Mouse (Mus musculus): ENCODE measurements around the gene Gba. TPM values are rescaled to one million over a fixed set of nuclear protein-coding genes. Genes with fewer than 3 reads are reported as not detected.
"Not testable (repeated sequence)": the region's sequence is repeated elsewhere in the genome, so short reads cannot be mapped to it uniquely, and the experiment has no call there.

The Gba gene
- 53.5 and 53.7 TPM in 2 replicates for polyA plus RNA-seq (2015; fragmentation: Nextera tagmentation; extraction: Ambion mirVana)

DNA sequence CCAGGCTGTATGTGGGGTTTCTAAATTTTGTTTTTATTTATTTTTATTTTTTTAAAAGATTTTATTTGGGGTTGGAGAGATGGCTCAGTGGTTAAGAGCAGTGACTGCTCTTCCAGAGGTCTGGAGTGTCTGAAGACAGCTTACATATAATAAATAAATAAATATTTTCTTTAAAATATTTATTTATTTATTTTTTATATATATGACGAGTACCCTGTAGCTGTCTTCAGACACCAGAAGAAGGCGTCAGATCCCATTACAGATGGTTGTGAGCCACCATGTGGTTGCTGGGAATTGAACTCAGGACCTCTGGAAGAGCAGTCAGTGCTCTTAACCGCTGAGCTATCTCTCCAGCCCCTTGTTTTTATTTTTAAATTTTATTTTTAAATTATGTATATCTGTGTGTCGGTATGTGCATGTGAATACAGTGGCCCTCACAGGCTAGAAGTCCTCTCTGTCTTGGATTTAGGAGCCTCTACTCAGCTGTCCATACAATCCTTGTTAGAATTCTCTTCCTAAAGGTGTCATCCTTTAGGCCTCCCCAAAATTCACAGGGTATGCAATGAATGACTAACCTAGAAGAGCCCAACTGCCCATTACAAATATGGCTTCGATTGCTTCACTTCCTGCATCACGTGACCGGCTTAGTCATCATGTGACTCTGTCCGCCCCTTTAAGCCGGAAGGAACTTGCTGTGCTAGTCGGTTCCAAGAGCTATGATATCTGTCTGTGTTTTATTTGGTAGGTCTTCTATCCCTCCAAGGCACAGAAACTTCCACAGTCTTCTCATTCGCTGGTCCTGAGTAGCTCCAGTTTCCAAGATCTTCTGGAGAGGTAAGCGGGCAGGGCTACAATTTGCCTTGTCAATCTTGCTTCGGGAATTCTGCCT lies at the start of gene Gba:
Gene Gba (plus strand): TSS at position 676 of the 889 bp plus-strand sequence.
- peak within 1 kb of the TSS; percentile 68 for H3K4me2 ChIP-seq (replicated peaks)
- H3K36me3 ChIP-seq, result peaks cover 18% of the 10 kb centered on the region
- H3K27me3 ChIP-seq (replicated peaks), result no peaks in the 10 kb centered on the region
- no peaks in the 10 kb centered on the region for H3K9me3 ChIP-seq
- peak; percentile 92 for ATAC-seq
- H3K4me3 ChIP-seq (replicated peaks), result peak within 1 kb of the TSS; percentile 48
- H3K27ac ChIP-seq, result no peak within 1 kb of the TSS
- 25% methylated on average over 13 of the region's 13 CpGs for WGBS
- peak within 1 kb of the TSS; percentile 39 for H3K9ac ChIP-seq
- H3K4me1 ChIP-seq (replicated peaks), result peaks cover 4% of the 10 kb centered on the region

DNA sequence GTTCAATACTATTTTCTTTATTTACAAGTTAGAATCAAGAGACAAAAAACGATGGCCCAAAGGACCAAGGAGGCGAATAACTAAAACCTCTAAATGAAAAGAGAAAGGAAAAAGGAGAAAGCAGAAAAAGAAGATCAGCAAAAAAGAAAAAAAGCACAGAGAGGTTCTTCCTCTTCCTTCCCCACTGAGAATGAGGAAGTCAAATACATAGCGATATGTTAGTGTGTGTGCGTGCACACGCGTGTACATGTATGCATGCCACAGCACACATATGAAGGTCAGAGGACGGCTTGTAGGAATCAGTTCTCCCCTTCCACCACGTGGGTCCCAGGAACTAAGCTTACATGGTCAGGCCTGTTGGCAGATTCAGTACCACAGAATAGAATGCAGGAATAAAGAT lies 45.8 kb upstream of the Gba start:
- Histone ChIP-seq H3K4me3 (replicated peaks) (no peak overlapping the region), H3K27me3 (replicated peaks) (no peaks in the 10 kb centered on the region), H3K9ac (no peak overlapping the region), H3K9me3 (no peaks in the 10 kb centered on the region), H3K4me2 (replicated peaks) (no peak overlapping the region), H3K36me3 (no peaks in the 10 kb centered on the region), H3K4me1 (replicated peaks) (peaks cover 15% of the 10 kb centered on the region), H3K27ac (no peak overlapping the region)
- WGBS, result 85% methylated on average over 8 of the region's 8 CpGs
- ATAC-seq, result no peak

DNA sequence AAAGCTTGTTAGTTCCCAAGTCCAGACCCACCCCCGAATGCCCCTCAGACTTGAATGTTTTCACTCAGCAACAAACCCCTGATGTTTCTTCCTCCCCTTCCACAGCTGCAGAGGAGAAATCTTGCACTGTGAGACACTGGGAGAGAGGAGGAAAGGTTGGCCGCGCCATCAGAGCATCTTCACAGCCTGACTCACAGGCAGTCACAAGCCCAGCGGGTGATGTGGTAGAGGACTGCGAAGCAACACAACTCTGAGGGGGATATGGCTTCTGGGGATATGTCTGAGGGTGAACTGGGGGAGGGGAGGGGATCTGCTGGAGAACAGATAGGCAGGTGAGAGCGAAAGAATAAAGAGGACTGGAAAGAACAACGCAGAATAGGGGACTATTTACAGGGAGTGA lies 44.1 kb upstream of the Gba start:
- Histone ChIP-seq H3K4me2 (replicated peaks) (peak overlapping the region; percentile 100), H3K9me3 (no peaks in the 10 kb centered on the region), H3K27me3 (replicated peaks) (no peaks in the 10 kb centered on the region), H3K27ac (no peak overlapping the region), H3K36me3 (no peaks in the 10 kb centered on the region), H3K4me3 (replicated peaks) (no peak overlapping the region), H3K9ac (no peak overlapping the region), H3K4me1 (replicated peaks) (peaks cover 15% of the 10 kb centered on the region)
- 23% methylated on average over 7 of the region's 7 CpGs for WGBS
- no peak for ATAC-seq

DNA sequence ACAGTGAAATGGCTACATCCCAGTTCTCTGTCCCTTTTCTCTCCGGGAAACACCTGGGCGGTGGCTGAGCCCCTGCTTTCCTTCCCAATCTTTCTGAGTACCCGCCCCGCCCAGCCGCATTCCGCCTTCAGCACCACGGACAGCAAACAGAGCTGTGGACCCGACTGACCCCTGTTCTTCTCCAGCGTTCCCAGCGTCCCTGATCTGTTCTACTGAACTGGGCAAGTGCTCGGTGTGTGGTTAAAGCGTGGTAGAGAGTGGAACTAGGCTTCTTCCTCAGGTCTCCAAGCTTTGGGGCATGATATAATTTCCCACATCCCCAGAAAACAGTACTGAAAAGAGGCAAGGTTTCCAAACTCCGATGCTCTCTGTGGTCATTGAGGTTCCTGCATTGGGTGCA lies 43.5 kb upstream of the Gba start:
- peak; percentile 39 for ATAC-seq
- Histone ChIP-seq H3K27ac (no peak overlapping the region), H3K9me3 (no peaks in the 10 kb centered on the region), H3K9ac (no peak overlapping the region), H3K36me3 (no peaks in the 10 kb centered on the region), H3K4me3 (replicated peaks) (peak overlapping the region; percentile 63), H3K4me1 (replicated peaks) (peaks cover 20% of the 10 kb centered on the region), H3K4me2 (replicated peaks) (peak overlapping the region; percentile 100), H3K27me3 (replicated peaks) (no peaks in the 10 kb centered on the region)
- WGBS, result 2% methylated on average over 13 of the region's 13 CpGs

DNA sequence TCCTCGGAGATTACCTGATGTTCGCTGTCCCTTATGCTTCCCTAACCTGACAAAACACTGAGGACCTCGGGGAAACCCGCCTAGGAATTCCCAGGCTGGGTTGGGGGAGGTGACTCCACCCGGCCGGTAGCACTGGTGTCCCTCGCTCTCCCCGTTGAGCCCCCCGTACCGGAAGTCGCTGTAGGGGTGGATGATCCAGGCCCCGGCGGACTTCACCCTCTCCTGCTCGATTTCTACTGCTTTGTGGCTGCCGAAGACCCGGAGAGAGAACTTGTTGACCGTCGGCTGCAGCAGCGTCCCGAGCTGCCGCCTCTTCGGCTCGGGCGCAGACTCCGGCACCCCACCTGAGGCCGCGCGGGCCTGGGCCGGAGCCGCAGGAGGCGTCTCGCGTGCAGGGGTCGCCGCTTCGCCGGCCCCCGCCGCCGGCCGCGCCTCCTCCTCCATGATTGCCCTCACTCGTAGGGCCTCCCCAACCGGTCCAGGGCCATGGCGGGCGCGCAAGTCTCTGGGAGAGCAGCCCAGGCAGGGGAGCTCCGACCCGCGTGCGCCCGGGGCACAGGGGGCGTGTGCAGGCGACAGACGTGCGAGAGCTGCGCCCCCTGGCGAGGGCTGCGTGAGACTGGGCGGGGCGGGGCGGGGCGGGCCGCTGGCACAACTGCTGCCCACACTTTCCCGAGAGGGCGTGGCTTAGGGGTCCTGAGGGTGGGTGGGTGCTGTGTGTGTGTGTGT lies 42.9 kb upstream of the Gba start, which contains the start of gene Hcn3:
Gene Hcn3 (minus strand): TSS at position 581 of the 729 bp plus-strand sequence.
- WGBS, result under 1% methylated on average over 66 of the region's 66 CpGs
- Histone ChIP-seq H3K4me1 (replicated peaks) (peaks cover 20% of the 10 kb centered on the region), H3K9me3 (no peaks in the 10 kb centered on the region), H3K36me3 (no peaks in the 10 kb centered on the region), H3K27me3 (replicated peaks) (no peaks in the 10 kb centered on the region), H3K4me2 (replicated peaks) (peak within 1 kb of the TSS; percentile 100), H3K27ac (no peak within 1 kb of the TSS), H3K9ac (peak within 1 kb of the TSS; percentile 47), H3K4me3 (replicated peaks) (peak within 1 kb of the TSS; percentile 63)
- peak; percentile 72 for ATAC-seq

DNA sequence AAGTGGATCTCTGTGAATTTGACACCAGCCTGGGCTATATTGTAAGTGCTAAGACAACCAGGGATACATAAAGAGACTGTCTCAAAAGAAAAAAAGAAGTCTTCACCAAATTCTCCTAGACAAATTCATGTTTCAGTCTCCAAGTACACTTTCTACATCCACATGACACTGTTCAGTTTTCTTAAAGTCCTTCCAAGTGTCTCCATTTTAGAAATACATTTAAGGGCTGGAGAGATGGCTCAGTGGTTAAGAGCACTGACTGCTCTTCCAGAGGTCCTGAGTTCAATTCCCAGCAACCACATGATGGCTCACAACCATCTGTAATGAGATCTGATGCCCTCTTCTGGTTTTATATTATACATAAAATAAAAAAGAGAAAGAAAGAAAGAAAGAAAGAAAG lies 41.5 kb upstream of the Gba start:
- not testable (repeated sequence) for ATAC-seq; H3K27ac ChIP-seq; H3K36me3 ChIP-seq; H3K4me2 ChIP-seq (replicated peaks); H3K27me3 ChIP-seq (replicated peaks); H3K4me3 ChIP-seq (replicated peaks); H3K9ac ChIP-seq; H3K9me3 ChIP-seq
- H3K4me1 ChIP-seq (replicated peaks), result peaks cover 28% of the 10 kb centered on the region

DNA sequence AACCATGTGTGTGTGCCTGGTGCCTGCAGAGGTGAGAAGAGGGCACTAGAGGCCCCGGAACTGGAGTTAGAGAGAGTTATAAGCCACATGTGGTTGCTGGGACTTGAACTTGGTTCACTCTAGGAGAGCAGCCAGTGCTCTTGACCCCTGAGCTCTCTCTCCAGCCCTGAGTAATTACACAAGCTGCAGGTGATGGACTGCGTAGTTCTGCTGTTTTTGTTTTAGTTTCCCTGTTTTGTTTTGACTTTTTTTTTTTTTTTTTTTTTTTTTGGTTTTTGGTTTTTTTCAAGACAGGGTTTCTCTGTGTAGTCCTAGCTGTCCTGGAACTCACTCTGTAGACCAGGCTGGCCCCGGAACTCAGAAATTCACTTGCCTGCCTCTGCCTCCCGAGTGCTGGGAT lies 40.9 kb upstream of the Gba start:
- Histone ChIP-seq H3K4me1 (replicated peaks) (peaks cover 31% of the 10 kb centered on the region), H3K4me2 (replicated peaks) (no peak overlapping the region), H3K27ac (no peak overlapping the region), H3K27me3 (replicated peaks) (no peaks in the 10 kb centered on the region), H3K9ac (no peak overlapping the region), H3K36me3 (no peaks in the 10 kb centered on the region), H3K4me3 (replicated peaks) (no peak overlapping the region), H3K9me3 (no peaks in the 10 kb centered on the region)
- 78% methylated on average over 4 of the region's 4 CpGs for WGBS
- ATAC-seq, result no peak

DNA sequence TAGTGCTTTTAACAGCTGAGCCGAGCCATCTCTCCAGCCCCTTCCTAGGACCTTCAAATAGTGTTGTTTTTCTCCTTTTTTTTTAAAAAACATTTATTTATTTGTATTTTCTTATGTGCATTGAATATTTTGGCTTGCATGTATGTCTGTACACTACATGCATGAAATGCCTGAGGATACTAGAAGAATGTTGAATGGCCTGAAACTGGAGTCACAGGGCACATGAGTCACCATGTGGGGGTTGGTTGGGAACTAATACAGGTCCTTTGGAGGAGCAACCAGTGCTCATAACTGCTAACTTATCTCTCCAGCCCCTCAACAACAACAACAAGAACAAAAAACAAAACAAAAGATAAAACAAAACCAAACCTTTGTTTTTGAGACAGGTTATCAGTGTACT lies 39.6 kb upstream of the Gba start:
- H3K27me3 ChIP-seq (replicated peaks), result no peaks in the 10 kb centered on the region
- H3K27ac ChIP-seq, result no peak overlapping the region
- H3K9me3 ChIP-seq, result no peaks in the 10 kb centered on the region
- H3K4me3 ChIP-seq (replicated peaks), result no peak overlapping the region
- peaks cover 5% of the 10 kb centered on the region; the same call in 1 of the 2 replicates for H3K36me3 ChIP-seq
- no peak overlapping the region for H3K4me2 ChIP-seq (replicated peaks)
- WGBS, result 87% methylated on average over 1 of the region's 1 CpGs
- no peak for ATAC-seq
- no peak overlapping the region for H3K9ac ChIP-seq
- H3K4me1 ChIP-seq (replicated peaks), result peaks cover 31% of the 10 kb centered on the region

DNA sequence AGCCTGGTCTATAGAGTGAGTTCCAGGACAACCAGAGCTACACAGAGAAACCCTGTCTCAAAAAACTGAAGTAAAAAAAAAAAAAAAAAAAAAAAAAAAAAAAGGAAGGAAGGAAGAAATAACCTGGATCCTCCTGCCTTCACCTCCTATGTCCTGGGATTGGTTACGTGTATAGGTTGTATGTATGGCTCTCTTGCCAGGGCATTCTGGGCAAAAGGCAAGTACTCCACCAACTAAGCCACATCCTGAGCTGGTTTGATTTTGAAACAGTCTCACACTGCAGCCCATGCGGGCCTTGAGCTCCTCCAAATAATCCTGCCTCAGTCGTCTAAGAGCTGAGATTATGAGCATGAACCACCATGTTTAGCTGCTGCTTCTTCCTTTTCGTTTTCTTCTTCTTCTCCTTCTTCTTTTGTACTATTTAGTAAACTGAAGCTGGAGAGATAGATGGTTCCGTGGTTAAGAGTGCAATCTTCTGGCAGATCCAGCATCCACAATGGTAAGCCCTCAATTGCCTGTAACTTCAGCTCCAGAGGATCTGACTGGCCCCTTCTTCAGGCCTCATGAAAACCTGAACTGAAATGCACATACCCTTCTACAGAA lies 39.0 kb upstream of the Gba start:
- ATAC-seq, result no peak
- Histone ChIP-seq H3K27me3 (replicated peaks) (no peaks in the 10 kb centered on the region), H3K4me1 (replicated peaks) (peaks cover 29% of the 10 kb centered on the region), H3K4me3 (replicated peaks) (peak overlapping the region; percentile 91; the same call in 1 of the 2 replicates), H3K9me3 (no peaks in the 10 kb centered on the region), H3K27ac (0 out of 2 replicates have a peak overlapping the region, but pooled peaks have one; percentile 97), H3K9ac (peak overlapping the region; percentile 98; the same call in 1 of the 2 replicates), H3K36me3 (peaks cover 11% of the 10 kb centered on the region), H3K4me2 (replicated peaks) (peak overlapping the region; percentile 69)
- 71% methylated on average over 5 of the region's 5 CpGs for WGBS

DNA sequence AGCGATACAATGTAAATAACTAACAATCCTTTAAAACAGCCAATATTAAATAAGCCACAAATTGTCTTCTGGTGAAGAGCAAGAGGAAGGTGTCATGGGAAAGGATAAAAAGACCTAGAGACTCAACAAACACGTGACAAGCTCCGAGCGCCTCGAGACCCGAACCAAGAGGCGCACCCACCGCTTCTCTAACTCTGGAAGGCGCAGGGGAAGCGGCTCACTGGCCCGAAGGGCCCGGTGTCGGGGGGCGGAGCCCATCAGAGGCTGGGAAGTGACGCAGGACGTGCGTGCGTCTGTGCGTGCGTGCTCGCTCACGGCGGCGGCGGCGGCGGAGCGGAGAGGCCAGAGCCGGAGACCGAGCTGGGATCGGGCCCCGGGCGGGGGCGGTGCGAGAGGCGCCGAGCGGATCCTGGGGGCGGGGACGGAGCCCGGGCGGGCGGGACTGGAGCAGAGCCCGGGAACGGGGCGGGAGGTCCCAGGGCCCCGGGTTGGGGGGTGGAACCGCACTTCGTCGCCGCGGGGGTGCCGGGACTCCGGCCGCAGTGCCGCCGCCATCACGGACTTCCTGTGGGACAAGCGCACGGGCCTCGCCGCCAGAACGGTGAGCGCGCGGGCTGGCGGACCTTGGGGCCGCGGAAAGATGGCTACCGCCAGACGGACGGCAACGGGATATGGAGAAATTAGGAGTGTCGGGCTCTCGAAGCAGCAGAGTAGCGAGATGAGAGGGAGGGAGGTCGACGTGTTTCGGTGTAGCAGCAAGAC lies 38.0 kb upstream of the Gba start, which contains the start of gene Clk2:
Gene Clk2 (plus strand): TSS at position 290 of the 762 bp plus-strand sequence.
- Histone ChIP-seq H3K9ac (peak within 1 kb of the TSS; percentile 98), H3K4me3 (replicated peaks) (peak within 1 kb of the TSS; percentile 91), H3K4me1 (replicated peaks) (peaks cover 24% of the 10 kb centered on the region), H3K4me2 (replicated peaks) (peak within 1 kb of the TSS; percentile 69), H3K27ac (peak within 1 kb of the TSS; percentile 97), H3K27me3 (replicated peaks) (no peaks in the 10 kb centered on the region), H3K36me3 (peaks cover 20% of the 10 kb centered on the region), H3K9me3 (no peaks in the 10 kb centered on the region)
- WGBS, result under 1% methylated on average over 74 of the region's 79 CpGs
- ATAC-seq, result peak; percentile 99

DNA sequence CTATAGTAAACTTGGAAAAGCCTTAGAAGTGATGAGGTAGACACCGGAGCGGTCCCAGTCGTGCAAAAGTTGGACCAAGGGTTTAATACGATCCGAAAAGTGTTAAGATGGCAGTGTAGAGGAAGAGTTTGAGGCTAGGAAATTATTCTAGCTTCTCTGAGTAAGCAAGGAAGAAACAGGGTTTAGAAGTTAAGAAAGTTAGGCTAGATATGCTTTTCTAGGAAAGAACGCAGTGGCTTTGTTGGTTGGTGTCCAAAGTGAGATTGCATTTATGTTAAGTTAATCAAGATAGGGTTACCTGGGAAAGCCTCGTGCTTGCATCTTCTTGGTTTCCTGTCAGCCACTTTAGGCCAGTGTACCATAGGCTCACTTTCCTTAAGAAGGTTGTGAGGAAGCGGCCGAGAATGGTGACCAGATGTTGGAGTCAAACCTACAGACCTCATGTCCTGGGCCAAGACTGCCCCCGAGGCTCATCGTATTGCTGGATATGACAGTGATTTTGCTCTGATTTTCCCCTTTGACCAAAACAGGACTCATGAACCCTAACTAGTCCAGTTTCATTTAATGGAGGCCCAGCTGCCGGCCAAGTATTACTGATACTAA lies 37.4 kb upstream of the Gba start:
- H3K27ac ChIP-seq, result peak overlapping the region; percentile 97
- no peaks in the 10 kb centered on the region for H3K27me3 ChIP-seq (replicated peaks)
- ATAC-seq, result no peak
- WGBS, result 14% methylated on average over 12 of the region's 12 CpGs
- H3K4me2 ChIP-seq (replicated peaks), result peak overlapping the region; percentile 69
- peaks cover 17% of the 10 kb centered on the region for H3K4me1 ChIP-seq (replicated peaks)
- no peaks in the 10 kb centered on the region for H3K9me3 ChIP-seq
- H3K4me3 ChIP-seq (replicated peaks), result peak overlapping the region; percentile 91
- H3K9ac ChIP-seq, result peak overlapping the region; percentile 98
- peaks cover 27% of the 10 kb centered on the region for H3K36me3 ChIP-seq

All from intestine, embryonic 15.5 days (tissue).